Mouse (Mus musculus): ENCODE measurements around the gene Ltbr. TPM values are rescaled to one million over a fixed set of nuclear protein-coding genes. Genes with fewer than 3 reads are reported as not detected.
A peak's percentile ranks its signal among the peaks of the same experiment; 100 is the strongest.
"Not testable (repeated sequence)": the region's sequence is repeated elsewhere in the genome, so short reads cannot be mapped to it uniquely, and the experiment has no call there.

Gene Ltbr
- polyA plus RNA-seq, 1 experiment, result 97.1 TPM

DNA sequence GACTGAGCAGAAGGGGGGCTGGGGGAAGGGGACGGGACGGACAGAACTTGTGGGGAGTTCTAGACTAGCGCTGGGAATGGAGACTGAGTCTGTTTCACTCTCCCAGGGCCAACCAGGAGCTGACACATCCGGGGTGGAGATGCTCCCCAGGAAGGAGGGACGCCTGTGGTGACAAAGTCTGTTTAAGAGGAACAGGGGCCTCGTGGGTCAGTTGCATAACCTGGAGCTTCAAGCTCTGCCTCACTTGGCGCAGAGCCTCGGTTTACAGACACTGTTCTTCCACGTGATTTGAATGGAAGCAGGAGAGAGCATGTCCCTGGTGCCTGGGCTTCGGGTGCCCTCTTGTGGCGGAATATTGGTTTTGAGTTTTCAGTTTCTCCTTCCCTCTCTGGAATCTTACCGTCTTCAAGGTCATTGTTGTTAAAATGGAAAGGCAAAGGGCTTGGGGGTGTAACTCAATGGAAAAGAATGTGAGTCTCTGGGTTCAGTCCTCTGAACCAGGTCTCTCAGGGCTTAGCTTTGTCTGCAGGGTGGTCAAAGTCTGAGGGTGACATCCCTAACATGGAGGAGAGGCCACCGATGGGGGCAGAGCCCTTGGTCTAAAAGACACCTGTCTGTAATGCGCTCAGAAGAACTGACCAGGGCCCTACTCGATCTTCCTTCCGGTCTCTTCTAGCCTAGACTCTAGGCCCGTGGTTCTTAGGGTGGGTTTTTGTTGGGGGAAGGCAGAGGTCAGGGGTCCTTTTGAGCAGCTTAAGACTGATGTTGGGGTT is 42.0 kb downstream of the Ltbr start:
- Histone ChIP-seq H3K4me1 (ENCODE audit: control insufficient read depth, insufficient read depth, low read length) (peaks cover 3% of the 10 kb centered on the region; the same call in 1 of the 2 replicates), H3K27me3 (replicated peaks; ENCODE audit: control insufficient read depth, insufficient read depth, low read length) (no peaks in the 10 kb centered on the region), H3K36me3 (ENCODE audit: control insufficient read depth, insufficient read depth, low read length) (no peaks in the 10 kb centered on the region), H3K27ac (ENCODE audit: insufficient read depth, low read depth, low read length) (peak overlapping the region; percentile 12; the same call in 1 of the 2 replicates), H3K4me3 (ENCODE audit: insufficient read depth, low read depth, low read length) (no peak overlapping the region)
- WGBS, result 9% methylated on average over 17 of the region's 17 CpGs
- TF ChIP-seq CTCF (conservative IDR thresholded peaks at IDR 0.05; ENCODE audit: insufficient read depth, insufficient read length, low read depth, low read length) (peak; percentile 96; the same call in 1 of the 2 replicates), POLR2A (IDR thresholded peaks at IDR 0.05; ENCODE audit: low read depth, low read length) (no peak)
- DNase-seq, result peak; percentile 98

DNA sequence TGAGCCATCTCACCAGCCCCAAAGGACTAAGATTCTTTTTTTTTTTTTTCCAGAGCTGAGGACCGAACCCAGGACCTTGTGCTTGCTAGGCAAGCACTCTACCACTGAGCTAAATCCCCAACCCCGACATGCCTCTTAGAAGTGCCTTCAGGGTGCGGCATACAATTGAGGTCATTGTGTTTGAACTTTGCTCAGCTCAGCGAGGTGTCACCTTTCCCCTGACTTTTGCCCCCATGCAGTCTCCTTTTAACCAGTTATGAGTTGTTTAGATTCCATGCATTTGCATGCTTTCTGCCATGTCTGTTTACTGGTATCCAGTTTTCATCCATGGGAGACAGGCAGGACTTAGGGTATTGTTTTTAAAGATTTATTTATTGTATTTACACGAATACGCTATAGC is 44.9 kb downstream of the Ltbr start:
- Histone ChIP-seq H3K4me1 (ENCODE audit: control insufficient read depth, insufficient read depth, low read length) (peaks cover 3% of the 10 kb centered on the region; the same call in 1 of the 2 replicates), H3K4me3 (ENCODE audit: insufficient read depth, low read depth, low read length) (no peak overlapping the region), H3K36me3 (ENCODE audit: control insufficient read depth, insufficient read depth, low read length) (no peaks in the 10 kb centered on the region), H3K27me3 (replicated peaks; ENCODE audit: control insufficient read depth, insufficient read depth, low read length) (no peaks in the 10 kb centered on the region), H3K27ac (ENCODE audit: insufficient read depth, low read depth, low read length) (no peak overlapping the region)
- peak; percentile 40 for DNase-seq
- TF ChIP-seq CTCF (conservative IDR thresholded peaks at IDR 0.05; ENCODE audit: insufficient read depth, insufficient read length, low read depth, low read length) (no peak), POLR2A (IDR thresholded peaks at IDR 0.05; ENCODE audit: low read depth, low read length) (no peak)
- 44% methylated on average over 6 of the region's 6 CpGs for WGBS

DNA sequence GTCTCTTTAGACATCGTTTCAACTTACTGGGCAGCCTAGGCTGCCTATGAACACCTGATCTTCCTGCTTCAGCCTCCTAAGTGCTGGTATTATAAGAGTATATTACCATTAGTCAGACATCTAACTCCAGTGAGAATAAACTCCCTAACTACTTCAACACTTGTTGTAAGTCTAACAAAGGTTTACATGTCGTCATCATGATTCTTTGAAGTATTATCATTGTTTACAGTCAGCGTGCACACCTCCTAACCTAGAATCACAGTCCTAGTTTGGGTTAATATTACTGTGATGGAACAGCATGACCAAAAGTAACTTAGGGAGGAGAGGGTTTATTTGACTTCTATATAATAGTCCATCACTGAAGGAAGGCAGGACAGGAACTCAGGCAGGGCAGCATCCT is 46.2 kb downstream of the Ltbr start:
- WGBS, result 79% methylated on average over 3 of the region's 3 CpGs
- H3K4me3 ChIP-seq (ENCODE audit: insufficient read depth, low read depth, low read length), result no peak overlapping the region
- DNase-seq, result no peak
- peaks cover 3% of the 10 kb centered on the region; the same call in 1 of the 2 replicates for H3K4me1 ChIP-seq (ENCODE audit: control insufficient read depth, insufficient read depth, low read length)
- H3K27ac ChIP-seq (ENCODE audit: insufficient read depth, low read depth, low read length), result no peak overlapping the region
- TF ChIP-seq CTCF (conservative IDR thresholded peaks at IDR 0.05; ENCODE audit: insufficient read depth, insufficient read length, low read depth, low read length) (no peak), POLR2A (IDR thresholded peaks at IDR 0.05; ENCODE audit: low read depth, low read length) (no peak)
- H3K27me3 ChIP-seq (replicated peaks; ENCODE audit: control insufficient read depth, insufficient read depth, low read length), result no peaks in the 10 kb centered on the region
- no peaks in the 10 kb centered on the region for H3K36me3 ChIP-seq (ENCODE audit: control insufficient read depth, insufficient read depth, low read length)

DNA sequence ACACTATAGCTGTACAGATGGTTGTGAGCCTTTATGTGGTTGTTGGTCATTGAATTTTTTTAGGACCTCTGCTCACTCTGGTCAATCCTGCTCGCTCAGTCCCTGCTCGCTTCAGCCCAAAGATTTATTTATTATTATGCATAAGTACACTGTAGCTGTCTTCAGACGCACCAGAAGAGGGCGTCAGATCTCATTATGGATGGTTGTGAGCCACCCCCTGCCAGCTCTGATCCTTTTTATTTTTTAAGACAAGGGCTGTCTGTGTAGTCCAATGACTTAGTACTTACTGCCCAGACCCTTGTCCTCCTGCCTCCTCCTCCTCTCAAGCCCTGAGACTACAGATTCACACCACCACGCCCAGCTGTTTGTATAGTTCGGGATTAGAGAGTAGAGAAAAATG is 47.1 kb downstream of the Ltbr start:
- DNase-seq; H3K4me1 ChIP-seq (ENCODE audit: control insufficient read depth, insufficient read depth, low read length); H3K4me3 ChIP-seq (ENCODE audit: insufficient read depth, low read depth, low read length); H3K27me3 ChIP-seq (replicated peaks; ENCODE audit: control insufficient read depth, insufficient read depth, low read length); H3K36me3 ChIP-seq (ENCODE audit: control insufficient read depth, insufficient read depth, low read length); H3K27ac ChIP-seq (ENCODE audit: insufficient read depth, low read depth, low read length): not testable (repeated sequence)
- WGBS, result 71% methylated on average over 6 of the region's 6 CpGs

DNA sequence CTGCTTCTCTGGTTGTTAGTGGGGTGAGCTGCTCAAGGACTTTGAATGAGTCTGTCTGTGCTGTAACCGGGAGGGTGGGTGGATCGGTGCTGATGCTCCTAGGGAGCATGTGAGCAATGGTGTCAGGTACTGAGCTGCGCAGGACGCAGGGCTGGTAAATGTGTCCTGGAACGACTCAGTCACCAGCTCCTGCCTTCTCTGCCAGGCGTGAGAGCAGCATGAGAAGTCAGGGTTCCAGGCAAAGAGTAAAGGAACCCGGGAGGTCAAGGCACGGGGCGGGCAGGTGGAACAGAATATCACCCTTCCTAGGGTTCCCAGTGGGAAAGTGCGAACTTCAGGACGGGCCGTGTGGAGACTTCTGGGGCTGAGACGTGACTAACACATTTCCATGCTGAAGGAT is 47.6 kb downstream of the Ltbr start:
- H3K27me3 ChIP-seq (replicated peaks; ENCODE audit: control insufficient read depth, insufficient read depth, low read length), result no peaks in the 10 kb centered on the region
- no peak overlapping the region for H3K4me3 ChIP-seq (ENCODE audit: insufficient read depth, low read depth, low read length)
- WGBS, result 71% methylated on average over 13 of the region's 13 CpGs
- H3K36me3 ChIP-seq (ENCODE audit: control insufficient read depth, insufficient read depth, low read length), result no peaks in the 10 kb centered on the region
- no peak overlapping the region for H3K27ac ChIP-seq (ENCODE audit: insufficient read depth, low read depth, low read length)
- H3K4me1 ChIP-seq (ENCODE audit: control insufficient read depth, insufficient read depth, low read length), result no peaks in the 10 kb centered on the region
- DNase-seq, result no peak
- TF ChIP-seq POLR2A (IDR thresholded peaks at IDR 0.05; ENCODE audit: low read depth, low read length), result no peak
- no peak for TF ChIP-seq CTCF (conservative IDR thresholded peaks at IDR 0.05; ENCODE audit: insufficient read depth, insufficient read length, low read depth, low read length)

DNA sequence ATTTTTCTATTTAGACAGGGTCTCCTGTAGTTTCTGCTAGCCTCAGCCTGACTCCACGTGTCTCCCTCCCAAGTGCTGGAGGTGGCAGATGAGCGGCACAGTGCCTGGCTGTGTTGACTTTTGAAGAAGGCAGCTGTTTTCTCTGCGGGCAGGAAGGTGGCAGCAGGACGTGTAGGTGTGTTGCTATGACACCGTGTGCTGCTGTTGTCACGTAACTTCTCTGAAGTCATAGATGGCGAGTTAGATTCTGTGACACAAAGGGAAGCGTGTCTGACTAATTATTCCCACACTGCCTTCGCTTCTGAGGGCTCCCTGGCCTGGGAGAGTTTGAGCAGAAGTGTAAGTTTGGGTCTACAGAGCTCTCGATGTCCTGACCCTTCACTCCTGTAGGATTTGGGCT is 48.4 kb downstream of the Ltbr start:
- no peak overlapping the region for H3K27ac ChIP-seq (ENCODE audit: insufficient read depth, low read depth, low read length)
- no peaks in the 10 kb centered on the region for H3K27me3 ChIP-seq (replicated peaks; ENCODE audit: control insufficient read depth, insufficient read depth, low read length)
- 56% methylated on average over 10 of the region's 10 CpGs for WGBS
- TF ChIP-seq POLR2A (IDR thresholded peaks at IDR 0.05; ENCODE audit: low read depth, low read length) (no peak), CTCF (conservative IDR thresholded peaks at IDR 0.05; ENCODE audit: insufficient read depth, insufficient read length, low read depth, low read length) (no peak)
- H3K4me3 ChIP-seq (ENCODE audit: insufficient read depth, low read depth, low read length), result no peak overlapping the region
- H3K4me1 ChIP-seq (ENCODE audit: control insufficient read depth, insufficient read depth, low read length), result no peaks in the 10 kb centered on the region
- no peaks in the 10 kb centered on the region for H3K36me3 ChIP-seq (ENCODE audit: control insufficient read depth, insufficient read depth, low read length)
- no peak for DNase-seq

DNA sequence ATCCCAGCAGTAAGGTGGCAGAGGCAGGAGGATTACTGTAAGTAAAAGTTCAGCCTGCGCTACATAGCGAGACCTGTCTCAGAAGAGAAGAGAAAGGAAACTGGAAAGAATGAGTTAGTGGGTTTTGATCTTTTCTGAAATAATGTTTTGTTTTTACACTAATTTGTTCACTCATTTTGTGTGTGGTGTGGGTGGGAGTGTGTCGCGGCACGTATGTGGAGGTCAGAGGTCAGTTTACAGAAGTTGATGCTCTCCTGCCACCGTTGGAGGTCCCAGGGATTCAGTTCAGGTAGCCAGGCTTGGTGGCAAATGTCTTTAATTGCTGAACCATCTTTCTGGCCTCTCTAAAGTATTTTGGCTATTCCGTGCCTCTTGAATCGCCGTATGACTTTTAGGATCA is 49.5 kb downstream of the Ltbr start:
- Histone ChIP-seq H3K36me3 (ENCODE audit: control insufficient read depth, insufficient read depth, low read length) (no peaks in the 10 kb centered on the region), H3K27me3 (replicated peaks; ENCODE audit: control insufficient read depth, insufficient read depth, low read length) (no peaks in the 10 kb centered on the region), H3K4me3 (ENCODE audit: insufficient read depth, low read depth, low read length) (no peak overlapping the region), H3K4me1 (ENCODE audit: control insufficient read depth, insufficient read depth, low read length) (no peaks in the 10 kb centered on the region), H3K27ac (ENCODE audit: insufficient read depth, low read depth, low read length) (no peak overlapping the region)
- no peak for DNase-seq
- TF ChIP-seq POLR2A (IDR thresholded peaks at IDR 0.05; ENCODE audit: low read depth, low read length) (no peak), CTCF (conservative IDR thresholded peaks at IDR 0.05; ENCODE audit: insufficient read depth, insufficient read length, low read depth, low read length) (no peak)
- 84% methylated on average over 9 of the region's 9 CpGs for WGBS
